Mouse (Mus musculus): ENCODE measurements around the gene Scrn3. TPM values are rescaled to one million over a fixed set of nuclear protein-coding genes. Genes with fewer than 3 reads are reported as not detected.

Scrn3 gene
- polyA plus RNA-seq, 1 experiment from 2014 or later = 7.2 TPM

DNA sequence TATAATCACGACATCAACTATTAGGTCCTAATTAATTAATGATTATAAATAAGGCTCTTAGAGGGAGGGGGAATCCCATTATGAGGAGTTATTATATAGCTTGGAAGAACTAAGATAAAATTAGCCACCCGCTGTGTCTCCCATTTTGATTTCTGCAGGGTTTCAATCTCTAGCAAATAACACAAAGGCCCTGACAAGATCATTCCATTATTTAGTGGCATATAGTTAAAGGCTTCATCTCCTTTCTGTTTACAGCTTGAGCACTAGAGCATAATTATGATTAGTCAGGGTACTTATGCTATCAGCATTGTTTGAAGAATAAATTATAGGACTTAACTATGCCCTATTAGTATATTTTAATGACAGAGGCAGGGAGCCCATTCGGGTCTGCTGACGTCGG lies 65.9 kb downstream of the Scrn3 start:
- Histone ChIP-seq H3K4me3 (ENCODE audit: low read depth, low read length) (no peak overlapping the region), H3K9me3 (replicated peaks; ENCODE audit: control insufficient read depth, low read length) (no peaks in the 10 kb centered on the region), H3K4me1 (ENCODE audit: control insufficient read depth, insufficient read depth, low read length) (no peaks in the 10 kb centered on the region), H3K27ac (ENCODE audit: low read depth, low read length) (no peak overlapping the region), H3K36me3 (ENCODE audit: control insufficient read depth, insufficient read depth, low read length) (peaks cover 3% of the 10 kb centered on the region; the same call in 1 of the 2 replicates), H3K4me2 (ENCODE audit: low read length) (no peak overlapping the region), H3K9ac (ENCODE audit: low read length) (no peak overlapping the region), H3K27me3 (replicated peaks; ENCODE audit: control insufficient read depth, insufficient read depth, low read length) (no peaks in the 10 kb centered on the region)
- ATAC-seq (0 out of 2 replicates have a peak, but pooled peaks have one; percentile 26), DNase-seq (ENCODE audit: low spot score) (peak; percentile 26)
- 80% methylated on average over 5 of the region's 5 CpGs for WGBS

DNA sequence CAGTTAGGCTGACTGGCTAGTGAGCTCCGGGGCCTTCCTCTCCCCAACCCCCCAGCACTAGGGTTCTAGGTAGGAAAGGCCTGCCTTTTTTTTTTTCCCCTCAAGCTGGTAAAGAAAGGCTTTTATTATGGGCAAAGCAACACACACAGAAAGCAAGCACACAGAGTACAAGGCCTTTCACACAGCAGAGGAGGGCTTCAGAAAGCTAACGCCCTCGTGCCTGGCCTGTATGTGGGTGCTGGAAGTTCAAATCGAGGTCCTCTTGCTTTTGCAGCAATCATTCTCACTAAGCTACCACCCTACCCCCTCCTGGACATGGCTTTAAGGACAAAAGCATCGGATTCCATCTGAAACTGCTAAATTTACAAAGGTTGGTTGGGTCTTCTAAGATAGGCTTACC lies 67.3 kb downstream of the Scrn3 start:
- peaks cover 3% of the 10 kb centered on the region; the same call in 1 of the 2 replicates for H3K36me3 ChIP-seq (ENCODE audit: control insufficient read depth, insufficient read depth, low read length)
- no peak overlapping the region for H3K9ac ChIP-seq (ENCODE audit: low read length)
- no peak overlapping the region for H3K27ac ChIP-seq (ENCODE audit: low read depth, low read length)
- DNase-seq (ENCODE audit: low spot score) (no peak), ATAC-seq (no peak)
- H3K4me1 ChIP-seq (ENCODE audit: control insufficient read depth, insufficient read depth, low read length) = no peaks in the 10 kb centered on the region
- no peak overlapping the region for H3K4me2 ChIP-seq (ENCODE audit: low read length)
- no peak overlapping the region for H3K4me3 ChIP-seq (ENCODE audit: low read depth, low read length)
- 0 out of 2 replicates have a peak, but pooled peaks cover 3% of the 10 kb centered on the region for H3K27me3 ChIP-seq (replicated peaks; ENCODE audit: control insufficient read depth, insufficient read depth, low read length)
- no peaks in the 10 kb centered on the region for H3K9me3 ChIP-seq (replicated peaks; ENCODE audit: control insufficient read depth, low read length)
- WGBS = 74% methylated on average over 5 of the region's 5 CpGs

DNA sequence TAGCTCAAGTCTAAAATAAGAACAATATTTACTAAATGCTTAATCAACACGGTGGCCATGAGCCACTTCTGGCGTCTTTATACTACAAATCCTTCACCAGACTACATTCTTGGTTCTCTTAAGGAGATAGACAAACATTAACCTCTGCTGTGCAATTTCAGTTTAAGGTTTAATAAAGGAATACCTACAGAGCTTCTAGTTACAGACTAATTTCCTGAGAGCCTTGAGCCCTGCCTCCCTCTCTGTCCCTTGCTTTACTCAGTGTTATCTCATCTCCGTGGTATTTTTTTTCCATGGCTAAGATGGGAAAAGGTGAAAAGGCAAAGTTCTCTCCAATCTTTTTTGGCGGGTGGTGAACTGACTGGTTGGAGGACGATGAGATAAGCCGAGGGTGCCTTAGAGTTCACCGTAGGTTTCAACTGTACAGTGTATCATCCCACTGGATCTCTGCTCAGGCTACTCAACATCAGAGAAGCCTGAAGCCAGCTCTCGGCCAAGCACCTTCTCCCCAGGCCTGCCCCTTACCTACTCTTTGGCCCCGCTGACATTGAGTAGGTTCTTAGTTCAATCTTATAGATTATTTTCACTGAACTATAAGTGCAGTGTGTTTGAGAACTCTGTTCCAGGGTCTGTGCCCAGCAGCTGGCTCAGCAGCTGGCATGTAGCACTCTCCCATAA lies 68.0 kb downstream of the Scrn3 start:
- H3K36me3 ChIP-seq (ENCODE audit: control insufficient read depth, insufficient read depth, low read length) = peaks cover 3% of the 10 kb centered on the region; the same call in 1 of the 2 replicates
- H3K9ac ChIP-seq (ENCODE audit: low read length) = no peak overlapping the region
- H3K4me3 ChIP-seq (ENCODE audit: low read depth, low read length) = no peak overlapping the region
- H3K9me3 ChIP-seq (replicated peaks; ENCODE audit: control insufficient read depth, low read length) = no peaks in the 10 kb centered on the region
- H3K4me2 ChIP-seq (ENCODE audit: low read length) = no peak overlapping the region
- WGBS = 92% methylated on average over 9 of the region's 9 CpGs
- ATAC-seq (no peak), DNase-seq (ENCODE audit: low spot score) (no peak)
- H3K27me3 ChIP-seq (replicated peaks; ENCODE audit: control insufficient read depth, insufficient read depth, low read length) = 0 out of 2 replicates have a peak, but pooled peaks cover 3% of the 10 kb centered on the region
- no peaks in the 10 kb centered on the region for H3K4me1 ChIP-seq (ENCODE audit: control insufficient read depth, insufficient read depth, low read length)
- H3K27ac ChIP-seq (ENCODE audit: low read depth, low read length) = no peak overlapping the region

DNA sequence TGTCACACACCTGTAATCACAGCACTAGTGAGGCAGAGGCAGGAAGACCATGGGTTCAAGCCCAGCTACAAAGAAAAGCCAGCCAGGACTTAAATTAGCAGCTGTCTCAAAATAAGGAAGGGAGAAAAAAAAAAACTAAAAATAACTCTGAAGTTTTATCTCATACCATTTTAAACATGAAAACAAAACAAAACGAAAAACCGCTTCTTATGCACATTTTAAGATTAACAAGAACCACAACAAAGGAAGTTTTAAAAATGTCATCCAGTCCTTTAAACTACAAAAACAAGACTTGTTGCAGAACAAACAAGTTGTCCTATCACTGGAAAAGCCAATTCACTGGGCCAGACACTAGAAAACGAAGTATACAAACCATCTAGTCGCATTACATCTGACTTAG lies 72.8 kb downstream of the Scrn3 start:
- H3K9ac ChIP-seq (ENCODE audit: low read length) = no peak overlapping the region
- no peaks in the 10 kb centered on the region for H3K9me3 ChIP-seq (replicated peaks; ENCODE audit: control insufficient read depth, low read length)
- peaks cover 3% of the 10 kb centered on the region; the same call in 1 of the 2 replicates for H3K36me3 ChIP-seq (ENCODE audit: control insufficient read depth, insufficient read depth, low read length)
- 0 out of 2 replicates have a peak, but pooled peaks cover 3% of the 10 kb centered on the region for H3K4me1 ChIP-seq (ENCODE audit: control insufficient read depth, insufficient read depth, low read length)
- ATAC-seq (no peak), DNase-seq (ENCODE audit: low spot score) (no peak)
- peak overlapping the region; percentile 69; the same call in 1 of the 2 replicates for H3K4me3 ChIP-seq (ENCODE audit: low read depth, low read length)
- no peak overlapping the region for H3K27ac ChIP-seq (ENCODE audit: low read depth, low read length)
- 0 out of 2 replicates have a peak, but pooled peaks cover 3% of the 10 kb centered on the region for H3K27me3 ChIP-seq (replicated peaks; ENCODE audit: control insufficient read depth, insufficient read depth, low read length)
- H3K4me2 ChIP-seq (ENCODE audit: low read length) = peak overlapping the region; percentile 89; the same call in 1 of the 2 replicates
- 87% methylated on average over 4 of the region's 4 CpGs for WGBS

DNA sequence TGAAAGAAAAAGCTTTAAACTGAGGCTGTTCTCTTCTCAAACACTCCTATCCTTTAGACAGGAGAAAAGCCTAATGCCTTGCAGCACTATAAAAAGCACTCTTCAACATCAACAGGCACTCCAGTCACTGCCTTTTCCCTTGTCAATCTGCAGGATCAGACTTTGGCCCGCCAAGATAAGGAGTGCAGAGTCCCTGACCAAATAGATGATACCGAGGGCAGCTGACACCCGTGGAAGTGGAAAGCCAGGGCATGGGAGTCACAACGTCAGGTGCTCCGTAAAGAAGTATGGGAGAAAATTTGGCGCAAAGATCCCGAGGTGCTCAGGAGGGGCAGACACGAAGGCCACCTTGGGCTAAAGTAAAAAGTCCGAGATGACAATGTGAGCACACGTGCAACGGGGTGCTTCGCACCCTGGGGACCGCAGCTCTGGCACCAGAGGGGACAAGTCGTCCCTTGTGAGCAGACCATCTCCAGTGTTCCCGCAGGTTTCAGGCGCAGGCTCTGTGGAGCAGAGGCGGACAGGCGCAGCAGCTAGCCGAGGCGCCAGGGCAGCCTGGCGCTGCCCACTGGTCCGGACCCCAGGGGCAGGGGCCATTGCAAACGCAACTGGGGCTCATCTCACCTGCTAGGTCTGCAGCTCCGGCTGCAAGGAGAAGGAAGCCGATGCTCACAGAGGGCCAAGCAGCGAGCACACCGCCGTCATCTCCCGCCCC lies 73.4 kb downstream of the Scrn3 start:
- Histone ChIP-seq H3K4me3 (ENCODE audit: low read depth, low read length) (peak overlapping the region; percentile 69), H3K27me3 (replicated peaks; ENCODE audit: control insufficient read depth, insufficient read depth, low read length) (0 out of 2 replicates have a peak, but pooled peaks cover 3% of the 10 kb centered on the region), H3K4me1 (ENCODE audit: control insufficient read depth, insufficient read depth, low read length) (0 out of 2 replicates have a peak, but pooled peaks cover 3% of the 10 kb centered on the region), H3K9me3 (replicated peaks; ENCODE audit: control insufficient read depth, low read length) (no peaks in the 10 kb centered on the region), H3K27ac (ENCODE audit: low read depth, low read length) (peak overlapping the region; percentile 72; the same call in 1 of the 2 replicates), H3K9ac (ENCODE audit: low read length) (peak overlapping the region; percentile 72), H3K4me2 (ENCODE audit: low read length) (peak overlapping the region; percentile 89), H3K36me3 (ENCODE audit: control insufficient read depth, insufficient read depth, low read length) (peaks cover 3% of the 10 kb centered on the region; the same call in 1 of the 2 replicates)
- no peak for ATAC-seq
- 2% methylated on average over 29 of the region's 29 CpGs for WGBS
- no peak for DNase-seq (ENCODE audit: low spot score)

DNA sequence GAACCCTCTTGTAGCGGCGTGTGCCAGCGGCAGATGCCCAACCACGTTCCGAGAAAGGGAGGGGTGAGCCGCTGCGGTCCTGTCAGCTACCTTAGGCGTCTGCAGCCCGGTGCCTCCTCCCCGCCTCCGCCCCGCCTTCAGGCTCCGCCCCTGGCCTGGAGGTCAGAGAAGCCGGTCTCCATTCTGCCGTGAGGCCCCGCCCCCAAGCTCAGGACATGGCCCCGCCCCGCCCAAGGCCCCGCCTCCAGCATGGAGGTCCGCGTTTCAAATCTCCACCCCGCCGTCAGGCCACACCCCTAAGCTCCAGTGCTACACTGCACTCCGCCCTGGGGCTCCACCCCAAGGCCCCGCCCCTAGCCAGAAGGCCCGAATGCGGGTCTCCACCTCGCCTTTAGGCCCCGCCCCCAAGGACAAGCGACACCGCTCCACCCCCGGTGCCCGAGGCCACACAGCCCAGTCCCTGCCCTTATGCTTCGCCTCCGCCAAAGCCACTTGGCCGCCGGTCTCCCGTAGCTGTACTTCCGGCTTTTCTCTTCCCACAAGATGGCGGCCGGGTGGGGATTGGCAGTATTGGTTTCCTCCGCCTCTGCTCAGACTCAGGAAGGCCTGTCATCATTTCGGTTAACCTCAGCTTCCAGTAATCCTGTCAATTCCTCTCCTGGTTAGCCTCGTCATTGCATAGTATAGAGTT lies 74.1 kb downstream of the Scrn3 start, which contains the start of gene Gpr155:
Gene Gpr155 (minus strand): TSS at position 217 of the 691 bp plus-strand sequence.
- 0 out of 2 replicates have a peak, but pooled peaks cover 3% of the 10 kb centered on the region for H3K27me3 ChIP-seq (replicated peaks; ENCODE audit: control insufficient read depth, insufficient read depth, low read length)
- H3K4me1 ChIP-seq (ENCODE audit: control insufficient read depth, insufficient read depth, low read length) = 0 out of 2 replicates have a peak, but pooled peaks cover 3% of the 10 kb centered on the region
- peaks cover 3% of the 10 kb centered on the region; the same call in 1 of the 2 replicates for H3K36me3 ChIP-seq (ENCODE audit: control insufficient read depth, insufficient read depth, low read length)
- under 1% methylated on average over 42 of the region's 44 CpGs for WGBS
- ATAC-seq (peak; percentile 99), DNase-seq (ENCODE audit: low spot score) (peak; percentile 98)
- H3K4me2 ChIP-seq (ENCODE audit: low read length) = peak within 1 kb of the TSS; percentile 89
- peak within 1 kb of the TSS; percentile 69 for H3K4me3 ChIP-seq (ENCODE audit: low read depth, low read length)
- H3K27ac ChIP-seq (ENCODE audit: low read depth, low read length) = peak within 1 kb of the TSS; percentile 72
- no peaks in the 10 kb centered on the region for H3K9me3 ChIP-seq (replicated peaks; ENCODE audit: control insufficient read depth, low read length)
- H3K9ac ChIP-seq (ENCODE audit: low read length) = peak within 1 kb of the TSS; percentile 72

Other genes with a start within 250 kb of the Scrn3 start
- 80.9 and 92.9 TPM in 2 replicates for gene Ola1, start 93.7 kb upstream of the Scrn3 start, polyA plus RNA-seq (2014; fragmentation: Nextera tagmentation; extraction: Ambion mirVana)
- gene Sp9, start 40.7 kb upstream of the Scrn3 start, polyA plus RNA-seq (2014; fragmentation: Nextera tagmentation; extraction: Ambion mirVana) = 10.9 and 12.2 TPM in 2 replicates
- gene Cir1, start 100 bp downstream of the Scrn3 start, polyA plus RNA-seq (2014; fragmentation: Nextera tagmentation; extraction: Ambion mirVana) = 23.4 and 25.9 TPM in 2 replicates
- gene Gpr155, start 74.0 kb downstream of the Scrn3 start, polyA plus RNA-seq (2014; fragmentation: Nextera tagmentation; extraction: Ambion mirVana) = 9.1 and 9.4 TPM in 2 replicates
- gene Wipf1, start 217.1 kb downstream of the Scrn3 start, polyA plus RNA-seq (2014; fragmentation: Nextera tagmentation; extraction: Ambion mirVana) = 2.5 and 2.8 TPM in 2 replicates

All from forebrain, embryonic 14.5 days (tissue).